Mouse (Mus musculus): ENCODE results near the gene Foxd1.

The Foxd1 gene

GRCm38 (mm10) chr13:98355559-98356111, 1.6 kb downstream of the Foxd1 start:
- peak; percentile 55 to 74 for DNase-seq

- no peak for DNase-seq
Observed at GRCm38 (mm10) chr13:98356176-98356972, 2.3 kb downstream of the Foxd1 start.

GRCm38 (mm10) chr13:98356973-98357425, 3.0 kb downstream of the Foxd1 start:
- no peak for DNase-seq

DNA sequence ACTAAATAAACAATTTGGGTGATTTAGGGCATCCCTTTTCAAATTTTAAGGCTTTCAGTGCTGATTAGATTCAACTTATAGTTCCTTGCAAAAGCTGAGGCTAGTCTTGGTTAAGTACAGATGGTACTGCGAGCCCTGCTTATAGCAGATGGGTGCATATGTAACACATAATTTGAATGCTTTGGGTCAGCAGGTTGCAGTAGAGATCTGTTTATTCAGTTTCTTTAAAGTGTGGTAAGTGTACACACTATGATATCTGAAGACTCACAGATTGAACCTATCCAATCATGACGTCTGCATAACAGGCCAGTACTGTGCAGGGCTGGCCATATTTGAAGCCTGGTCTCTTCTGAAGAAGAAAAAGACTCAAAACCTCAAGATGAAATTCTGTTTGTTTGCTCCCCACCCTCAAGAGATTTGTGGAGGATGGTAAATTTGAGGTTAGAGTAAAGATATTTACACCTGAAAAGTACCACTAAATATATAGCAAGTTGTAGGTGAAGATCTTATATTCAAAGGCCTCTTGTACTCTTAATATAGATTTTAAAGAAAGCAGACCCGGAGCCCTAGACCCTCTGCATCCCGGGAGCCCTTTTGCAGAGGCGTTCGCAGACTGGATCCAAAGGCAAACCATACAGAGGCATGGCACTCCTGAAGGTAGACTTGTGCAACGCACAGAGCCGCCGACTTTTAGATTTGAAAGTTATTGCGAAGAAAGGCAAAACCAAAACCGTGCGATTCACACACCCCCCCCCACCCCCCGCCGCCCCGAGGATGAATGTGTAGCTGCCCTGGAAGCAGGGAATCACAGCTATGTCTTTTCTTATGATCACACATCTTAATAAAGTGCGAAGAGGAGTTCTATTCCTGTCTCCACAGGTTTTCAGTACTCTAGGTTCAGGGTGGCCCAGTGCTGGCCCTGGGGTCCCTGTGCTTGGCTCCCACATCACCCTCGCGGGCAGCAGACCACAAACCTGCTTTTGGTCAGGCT, 3.7 kb downstream of the Foxd1 start:
- DNase-seq: no peak

DNA sequence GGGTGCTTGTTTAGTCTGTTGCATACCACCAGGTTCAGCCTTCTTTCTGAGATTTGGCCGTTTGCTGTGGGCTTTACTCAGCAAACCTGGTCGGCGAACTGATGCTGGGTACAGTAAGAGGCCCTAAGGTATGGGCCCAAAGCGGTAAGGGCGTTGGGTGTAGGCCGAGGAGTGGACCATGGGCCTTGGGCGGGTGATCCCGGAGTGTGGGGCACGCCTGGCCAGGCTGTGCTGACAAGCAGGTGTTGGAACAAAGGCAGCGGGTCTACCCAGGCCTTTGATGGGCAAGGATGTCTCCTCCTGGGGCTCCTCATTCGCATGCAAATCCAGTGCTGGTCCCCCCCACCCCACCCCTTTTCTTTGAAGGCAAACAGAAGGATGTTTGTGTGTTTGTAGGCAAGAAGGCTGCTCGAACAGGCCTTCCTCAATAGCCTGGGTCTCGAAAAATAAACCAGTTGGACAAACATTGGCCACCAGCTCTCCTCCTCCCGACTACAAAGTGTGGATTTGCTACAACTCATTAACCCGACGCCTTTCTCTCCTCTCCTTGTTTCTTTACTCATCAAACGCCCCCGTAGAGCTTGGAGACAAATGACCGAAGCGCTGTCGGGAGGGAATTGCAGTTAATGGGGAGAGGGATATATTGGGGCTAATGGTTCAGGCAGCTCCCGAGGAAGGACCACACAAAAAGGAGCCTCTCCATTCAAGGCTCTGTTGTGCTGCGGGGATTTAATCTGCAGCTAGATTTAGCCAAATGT, 4.6 kb downstream of the Foxd1 start:
- DNase-seq: peak; percentile 21 to 44

DNA sequence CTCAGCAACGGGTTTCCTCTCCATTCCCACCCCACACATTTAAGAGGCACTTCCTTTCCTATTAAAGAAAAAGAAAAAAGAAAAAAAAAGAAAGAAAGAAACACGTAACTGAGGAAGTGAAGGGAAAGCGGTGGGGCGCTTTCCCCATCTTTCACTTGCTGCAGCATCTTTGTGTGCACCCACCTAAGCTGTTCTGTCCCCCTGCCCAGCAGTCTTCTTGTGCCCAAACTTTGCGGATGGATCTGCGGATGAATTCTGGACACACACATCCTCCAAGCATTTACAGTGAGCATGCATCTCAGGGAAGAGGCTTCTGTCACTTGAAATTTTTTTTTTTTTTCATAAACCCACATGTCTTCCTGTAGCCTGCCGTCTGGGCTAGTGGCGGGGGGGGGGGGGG, 5.3 kb downstream of the Foxd1 start:
- DNase-seq: no peak

DNA sequence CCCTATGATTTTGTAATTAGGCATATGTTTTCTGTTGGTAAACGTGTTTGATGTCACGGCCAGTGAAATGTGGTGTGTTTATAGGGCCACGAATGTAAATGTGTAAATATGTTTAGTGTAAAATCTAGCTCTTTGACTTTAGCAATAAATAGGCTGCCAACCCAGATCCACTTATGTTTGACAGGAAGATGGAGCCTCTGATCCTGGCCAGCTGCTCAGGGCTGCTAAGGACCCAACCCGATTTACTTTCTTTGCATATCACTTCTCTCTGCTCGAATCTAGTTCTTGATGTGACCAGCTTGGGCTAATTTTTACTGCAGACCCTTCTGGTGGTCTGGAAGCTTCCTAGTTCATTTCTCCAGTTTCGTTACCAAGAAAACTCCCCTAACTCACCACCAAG, 6.3 kb downstream of the Foxd1 start:
- DNase-seq: no peak

- no peak for DNase-seq
Observed at GRCm38 (mm10) chr13:98361161-98361560, 7.1 kb downstream of the Foxd1 start.

DNA sequence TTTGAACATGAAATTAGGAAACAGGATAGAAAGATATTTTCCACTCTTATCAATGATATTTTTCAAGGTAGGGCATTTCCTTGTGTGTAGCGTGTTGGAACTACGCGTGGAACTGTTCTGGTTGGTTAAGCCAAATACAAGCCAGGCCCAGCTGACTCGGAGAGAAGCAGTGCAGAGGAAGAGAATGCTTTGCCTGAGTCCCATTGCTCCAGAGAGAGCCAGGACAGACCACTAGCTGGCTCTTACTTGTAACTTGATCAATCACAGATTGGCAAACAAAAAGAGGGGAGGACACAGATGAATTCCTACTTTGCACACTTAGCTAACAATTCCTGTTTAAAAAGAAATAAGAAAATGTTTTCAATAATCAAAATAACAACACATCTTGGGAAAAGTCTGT, 9.0 kb downstream of the Foxd1 start:
- DNase-seq: no peak

DNA sequence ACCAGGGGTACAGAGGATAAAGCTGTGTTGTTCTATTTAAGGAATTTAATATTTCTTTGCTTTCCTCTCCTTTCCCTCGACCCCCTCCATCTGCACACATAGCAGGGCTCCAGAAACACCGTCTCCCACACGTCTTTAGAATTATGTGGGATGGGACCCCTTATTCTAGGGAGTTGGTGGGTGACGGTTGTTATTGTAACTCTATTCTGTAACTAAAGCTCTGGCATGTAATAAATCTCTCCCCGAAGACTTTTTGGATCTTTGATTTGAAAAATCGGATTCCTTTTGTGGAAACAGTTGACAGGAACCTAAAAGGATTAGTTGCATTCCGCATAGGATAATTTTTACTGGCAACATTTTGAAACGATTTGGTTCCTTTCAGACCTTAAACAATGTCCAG, 11.0 kb downstream of the Foxd1 start:
- no peak for DNase-seq

DNA sequence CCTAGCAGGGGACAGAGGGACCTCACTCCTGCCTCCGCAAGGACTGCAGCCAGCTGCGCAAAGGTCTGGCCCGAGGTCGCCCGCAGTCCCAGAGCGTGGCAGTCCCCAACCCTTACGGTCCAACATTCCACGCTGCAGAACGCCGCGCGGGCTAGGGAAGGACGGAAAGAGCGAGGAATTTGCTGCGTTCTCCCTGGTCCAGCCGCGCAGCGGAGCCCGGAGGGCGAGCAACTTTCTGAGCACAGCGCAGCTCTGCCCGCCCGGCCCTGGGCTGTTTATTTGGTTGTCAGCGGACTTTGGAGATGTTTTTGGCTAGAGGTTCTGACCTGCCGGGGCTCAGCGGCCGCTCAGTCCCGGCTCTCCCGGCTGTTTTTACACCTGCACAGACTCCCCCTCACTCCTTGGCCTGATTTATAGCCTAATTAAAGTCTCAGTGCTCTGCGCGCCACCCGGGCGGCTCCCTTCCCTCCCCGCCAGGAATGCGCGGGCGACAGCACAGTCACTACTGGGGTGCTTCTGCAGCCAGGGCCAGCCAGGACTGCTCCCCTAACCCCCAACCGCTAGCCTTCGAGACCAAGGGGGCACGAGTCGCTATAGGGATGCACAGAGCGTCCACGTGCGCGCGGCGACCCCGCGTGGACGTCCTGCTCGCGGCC, 11.9 kb downstream of the Foxd1 start:
- DNase-seq: peak; percentile 66 to 82

DNA sequence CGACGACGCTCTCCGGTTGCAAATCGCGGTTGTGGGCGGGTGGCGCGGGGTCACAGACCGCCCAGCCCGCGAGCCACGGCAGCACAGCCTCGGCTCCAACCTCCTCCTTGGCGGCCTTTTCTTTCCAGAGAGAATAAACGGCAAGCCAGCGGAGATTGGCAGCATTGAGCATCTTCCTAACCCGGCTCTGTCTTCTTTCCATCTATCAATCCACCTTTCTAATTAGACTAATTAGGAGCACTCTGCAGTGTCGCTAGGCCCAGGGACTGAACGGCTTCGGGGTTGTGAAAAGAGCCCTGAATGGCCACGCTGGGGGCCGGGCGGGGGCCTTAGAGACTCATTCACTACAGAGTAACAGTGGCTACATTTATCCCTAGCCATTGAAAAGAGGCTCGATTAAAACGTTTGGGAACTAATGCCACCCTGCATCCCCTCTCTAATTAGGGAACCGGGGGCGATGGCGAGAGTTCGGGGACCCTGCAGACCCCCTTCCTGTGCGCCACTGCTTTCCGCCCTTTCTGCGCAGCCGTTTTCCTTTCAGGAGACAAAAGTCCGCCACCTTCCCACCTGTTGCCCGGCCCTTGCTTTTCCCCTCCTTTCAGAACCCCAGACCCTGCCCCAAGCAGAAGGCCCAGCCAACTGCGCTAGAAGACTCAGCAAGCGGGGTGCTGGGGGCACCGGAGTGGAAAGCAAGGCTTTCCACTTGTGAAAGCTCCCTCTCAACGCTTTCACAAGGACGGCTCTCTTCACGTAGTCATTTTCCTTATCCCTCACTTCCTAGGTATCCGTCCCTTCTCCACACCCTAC, 12.6 kb downstream of the Foxd1 start:
- no peak for DNase-seq

GRCm38 (mm10) chr13:98367601-98368000, 13.6 kb downstream of the Foxd1 start:
- no peak for DNase-seq

- no peak for DNase-seq
Observed at GRCm38 (mm10) chr13:98369046-98369445, 15.0 kb downstream of the Foxd1 start.

DNA sequence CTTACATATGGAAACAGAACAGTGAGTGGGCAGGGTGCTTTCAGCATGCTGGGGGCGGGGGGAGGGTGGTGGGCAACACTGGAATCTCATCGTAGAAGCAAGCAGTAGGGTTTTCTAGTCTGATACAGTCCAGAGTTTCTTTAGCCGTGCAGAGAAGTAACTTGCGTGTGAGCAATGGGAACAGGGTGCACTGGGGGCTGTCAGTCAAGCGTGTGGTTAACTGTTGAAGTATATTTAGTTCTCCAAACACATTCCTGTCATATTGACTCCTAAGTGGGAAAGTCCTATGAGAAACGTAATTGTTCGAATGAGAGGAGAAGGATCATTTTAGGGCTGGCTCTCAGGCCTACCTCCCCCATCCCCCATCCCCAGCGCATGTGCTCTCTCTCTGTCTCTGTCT, 20.5 kb downstream of the Foxd1 start:
- DNase-seq: no peak

GRCm38 (mm10) chr13:98374979-98375378, 20.9 kb downstream of the Foxd1 start:
- no peak for DNase-seq

GRCm38 (mm10) chr13:98377746-98378145, 23.7 kb downstream of the Foxd1 start:
- no peak for DNase-seq

DNA sequence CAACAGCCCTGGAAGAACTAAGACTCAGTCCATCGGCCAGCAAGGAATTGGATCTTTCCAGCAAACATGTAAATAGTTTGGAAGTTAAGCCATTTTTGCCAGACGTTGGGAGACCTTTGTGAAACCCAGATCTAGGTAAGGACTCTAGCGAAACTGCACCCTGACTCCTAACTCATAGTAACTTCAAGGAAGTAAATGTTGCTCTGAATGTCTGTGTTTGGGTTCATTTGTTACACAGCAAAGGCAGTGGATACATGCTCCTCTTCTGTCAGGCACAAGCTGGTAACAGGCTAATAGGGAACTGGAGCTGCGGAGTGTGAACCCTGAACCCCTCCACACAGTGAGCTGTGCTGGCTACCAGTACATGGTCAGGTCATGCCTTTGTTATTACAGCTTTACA, 28.7 kb downstream of the Foxd1 start:
- no peak for DNase-seq

GRCm38 (mm10) chr13:98383911-98384498, 30.0 kb downstream of the Foxd1 start:
- peak; percentile 31 to 44 for DNase-seq

- no peak for DNase-seq
Observed at GRCm38 (mm10) chr13:98385877-98386276, 31.8 kb downstream of the Foxd1 start.

GRCm38 (mm10) chr13:98389092-98389491, 35.0 kb downstream of the Foxd1 start:
- no peak for DNase-seq

Data from kidney, postnatal 4 days (tissue).